Mouse (Mus musculus) layer of hippocampus, postnatal 14 days (tissue): ENCODE measurements around the gene Rpusd3. TPM values are rescaled to one million over a fixed set of nuclear protein-coding genes. Genes with fewer than 3 reads are reported as not detected.

Experiments
- DNase-seq, 2 experiments: peaks; one replicate each; pipeline ENCODE4 v3.0.0; 2021 to 2022; ENCODE audit warnings: low spot score in 2 of 2, mixed read lengths in 1 of 2
- microRNA-seq, 2 experiments: library from miRNA; unstranded; fragments of <30 nt; microRNA quantifications; one replicate each; pipeline ENCODE4 v1.2.0; 2021
- total RNA-seq, 2 experiments: library from RNA; stranded (reverse); gene quantifications; 2 replicates each; pipeline ENCODE4 v1.2.3; 2021

The Rpusd3 gene
- total RNA-seq, 2 experiments from 2014 or later = 24.7 to 28.7 TPM

GRCm38 (mm10) chr6:113388960-113389359 lies 30.2 kb downstream of the Rpusd3 start, which contains the start of gene Ttll3:
TSS of gene Ttll3 (plus strand) at chr6:113389260.
- DNase-seq = no peak

GRCm38 (mm10) chr6:113386025-113386424 lies 33.1 kb downstream of the Rpusd3 start:
- no peak for DNase-seq

GRCm38 (mm10) chr6:113385160-113385714 lies 33.9 kb downstream of the Rpusd3 start:
- no peak for DNase-seq

- peak in 1 of 2 experiments; percentile 61 for DNase-seq
Observed at GRCm38 (mm10) chr6:113384351-113384927, 34.7 kb downstream of the Rpusd3 start.

GRCm38 (mm10) chr6:113380480-113380879 lies 38.7 kb downstream of the Rpusd3 start:
- no peak for DNase-seq

- DNase-seq = no peak
Observed at GRCm38 (mm10) chr6:113379246-113379645, 39.9 kb downstream of the Rpusd3 start.

- peak; percentile 91 to 95 for DNase-seq
Observed at GRCm38 (mm10) chr6:113377496-113378385, 41.4 kb downstream of the Rpusd3 start, which contains the start of the genes Tada3 and Arpc4. TSS of gene Tada3 (minus strand) at chr6:113377883. TSS of gene Arpc4 (plus strand) at chr6:113378115.

GRCm38 (mm10) chr6:113377172-113377495 lies 42.0 kb downstream of the Rpusd3 start:
- DNase-seq = no peak

- no peak for DNase-seq
Observed at GRCm38 (mm10) chr6:113373491-113373890, 45.6 kb downstream of the Rpusd3 start.

- DNase-seq = no peak
Observed at GRCm38 (mm10) chr6:113370194-113370929, 48.8 kb downstream of the Rpusd3 start.

GRCm38 (mm10) chr6:113368577-113368976 lies 50.6 kb downstream of the Rpusd3 start:
- no peak for DNase-seq

GRCm38 (mm10) chr6:113368124-113368523 lies 51.0 kb downstream of the Rpusd3 start:
- DNase-seq = no peak

GRCm38 (mm10) chr6:113367574-113367973 lies 51.6 kb downstream of the Rpusd3 start:
- no peak for DNase-seq

GRCm38 (mm10) chr6:113366639-113367038 lies 52.5 kb downstream of the Rpusd3 start:
- DNase-seq = no peak

Small RNA genes lying within 50 kb of the gene (microRNA-seq; reads per million reads assigned to microRNA genes)
- 0 reads per million in 2 experiments for gene Gm24387

Other genes starting within 250 kb of the Rpusd3 start
- 10 to 100 TPM; 86.6 to 91.8 TPM for gene Lhfpl4, start 224.0 kb downstream of the Rpusd3 start, total RNA-seq
- 10 to 100 TPM; 17.6 to 19.0 TPM for gene Mtmr14, start 181.5 kb downstream of the Rpusd3 start, total RNA-seq
- gene Cpne9, start 137.0 kb downstream of the Rpusd3 start, total RNA-seq = 10 to 100 TPM; 14.3 to 21.8 TPM
- 10 to 100 TPM; 26.4 to 28.9 TPM for gene Brpf1, start 112.2 kb downstream of the Rpusd3 start, total RNA-seq
- 1 to 10 TPM; 7.0 to 7.2 TPM for gene Ogg1, start 92.4 kb downstream of the Rpusd3 start, total RNA-seq
- gene Camk1, start 75.4 kb downstream of the Rpusd3 start, total RNA-seq = 10 to 100 TPM; 49.3 to 50.2 TPM
- gene Tada3, start 41.5 kb downstream of the Rpusd3 start, total RNA-seq = 10 to 100 TPM; 53.4 to 54.9 TPM
- 100 to 1,000 TPM; 348 to 363 TPM for gene Arpc4, start 41.2 kb downstream of the Rpusd3 start, total RNA-seq
- 10 to 100 TPM; 11.7 to 13.7 TPM for gene Ttll3, start 30.1 kb downstream of the Rpusd3 start, total RNA-seq
- not detected for gene Cidec, start 16.4 kb upstream of the Rpusd3 start, total RNA-seq
- 10 to 100 TPM; 45.6 to 53.3 TPM for gene Jagn1, start 23.2 kb upstream of the Rpusd3 start, total RNA-seq
- gene Il17re, start 39.1 kb upstream of the Rpusd3 start, total RNA-seq = under 1 TPM; 0.36 to 0.81 TPM
- 1 to 10 TPM; 3.4 to 3.8 TPM for gene Il17rc, start 52.1 kb upstream of the Rpusd3 start, total RNA-seq
- gene Creld1, start 64.0 kb upstream of the Rpusd3 start, total RNA-seq = 100 to 1,000 TPM in 1 of 2 experiments, 10 to 100 TPM in 1; 99.5 to 101 TPM
- gene Prrt3, start 82.6 kb upstream of the Rpusd3 start, total RNA-seq = 10 to 100 TPM; 45.8 to 48.1 TPM
- gene Emc3, start 112.3 kb upstream of the Rpusd3 start, total RNA-seq = 10 to 100 TPM; 79.0 to 80.5 TPM
- 1 to 10 TPM; 2.5 to 4.1 TPM for gene Fancd2, start 112.3 kb upstream of the Rpusd3 start, total RNA-seq
- under 1 TPM; 0.23 to 0.45 TPM for gene Fancd2os, start 181.4 kb upstream of the Rpusd3 start, total RNA-seq
- 100 to 1,000 TPM; 228 to 229 TPM for gene Brk1, start 185.4 kb upstream of the Rpusd3 start, total RNA-seq
- gene Vhl, start 204.6 kb upstream of the Rpusd3 start, total RNA-seq = 10 to 100 TPM; 51.9 to 54.7 TPM
- 10 to 100 TPM; 19.9 to 20.0 TPM for gene Irak2, start 219.1 kb upstream of the Rpusd3 start, total RNA-seq